28 mouse cellular contexts compared by ENCODE assay signal in the genomic region with DNA sequence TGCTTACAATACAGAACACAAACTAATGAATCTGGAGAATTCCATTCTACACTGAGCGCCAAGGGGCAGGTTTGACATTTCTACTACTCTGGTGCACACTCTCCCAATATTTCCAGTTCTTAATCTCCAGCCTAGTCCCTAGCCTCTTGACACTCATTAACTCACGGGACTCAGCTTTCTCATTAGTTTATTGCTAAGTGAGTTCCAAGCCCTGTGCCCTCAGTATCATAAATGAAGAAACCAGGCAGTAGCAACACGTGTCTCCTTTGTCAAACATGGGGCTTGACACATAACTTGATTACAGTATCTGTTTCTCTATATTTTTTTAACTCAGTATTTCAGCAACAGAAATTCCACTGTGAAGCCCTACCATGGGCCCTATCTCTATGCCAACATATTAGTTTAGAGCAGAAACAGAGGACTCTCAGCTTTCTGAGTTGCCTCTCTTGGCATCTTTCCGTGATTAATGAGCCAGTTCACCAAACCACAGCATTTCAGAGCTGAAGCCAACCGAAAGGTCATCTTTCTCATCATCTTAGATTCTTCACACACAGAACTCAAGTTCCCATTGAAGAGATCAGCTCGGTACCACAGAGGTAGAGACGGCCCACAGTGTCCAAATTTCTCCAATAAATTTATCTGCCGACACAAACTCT.
DNase-seq lines count a peak whose midpoint lies in the region; ATAC-seq and TF ChIP-seq lines count a peak whose summit lies in the region.
"Had no signal": no experiment of that assay in that cellular context is flagged by ENCODE, and none has a peak within 500 bp of the region (broad histone marks: within the 10 kb centered on the region; RNA-seq: fewer than 3 reads in every experiment).

No protein-coding gene starts in this region.

- H3K4me2 ChIP-seq in stomach, postnatal 0 days (replicated peaks; ENCODE audit: low read depth) = no peak overlapping the region
- H3K4me2 ChIP-seq: embryonic facial prominence, embryonic 13.5 days; hindbrain, embryonic 12.5 days; liver, embryonic 13.5 days; midbrain, embryonic 12.5 days; neural tube, embryonic 12.5 days had no signal

- H3K4me3 ChIP-seq in stomach, postnatal 0 days (ENCODE audit: low read depth, low read length) = no peak overlapping the region
- H3K4me3 ChIP-seq: embryonic facial prominence, embryonic 13.5 days; hindbrain, embryonic 12.5 days; layer of hippocampus, adult 2 months; liver, embryonic 13.5 days; megakaryocyte, embryonic 14.5 days; midbrain, embryonic 12.5 days; myocyte; neural tube, embryonic 12.5 days had no signal

- TF ChIP-seq EP300 in stomach, postnatal 0 days (optimal IDR thresholded peaks at IDR 0.05) = no peak

- TF ChIP-seq CTCF in stomach, postnatal 0 days (IDR thresholded peaks at IDR 0.05; ENCODE audit: low read depth) = no peak

- no peak overlapping the region for H3K27ac ChIP-seq in stomach, postnatal 0 days (replicated peaks)
- H3K27ac ChIP-seq: embryonic facial prominence, embryonic 13.5 days; hindbrain, embryonic 12.5 days; hindbrain, postnatal 0 days; kidney, postnatal 0 days; layer of hippocampus, adult 2 months; liver, embryonic 13.5 days; midbrain, embryonic 12.5 days; neural tube, embryonic 12.5 days had no signal

- WGBS in stomach, postnatal 0 days = 88% methylated on average over 8 of the region's 8 CpGs

- peak; percentile 51 for DNase-seq in heart, adult 11 months
- no peak for DNase-seq in heart, adult 8-10 months (ENCODE audit: low spot score)
- peak; percentile 46 to 60 for DNase-seq in kidney, adult 8-10 months
- DNase-seq in kidney, postnatal 10 days = no peak
- DNase-seq in 3T3-L1 (ENCODE audit: low read depth, low spot score) = peak; percentile 63
- peak; percentile 25 for DNase-seq in fibroblast of lung, adult 2 months (ENCODE audit: low read depth)
- DNase-seq in stomach, postnatal 0 days (ENCODE audit: low spot score) = no peak
- DNase-seq: adrenal gland, adult 2 months; cerebellum, adult 18-20 months; cerebellum, postnatal 10 days; heart, postnatal 36 days; left cerebral cortex, postnatal 4 days; liver, embryonic 13.5 days; lung, adult 18-20 months; lung, postnatal 4 days; thymus, postnatal 14 days had no signal

- no peak overlapping the region for H3K9ac ChIP-seq in stomach, postnatal 0 days (ENCODE audit: low read length)
- H3K9ac ChIP-seq: embryonic facial prominence, embryonic 13.5 days; hindbrain, embryonic 12.5 days; liver, embryonic 13.5 days; midbrain, embryonic 12.5 days; neural tube, embryonic 12.5 days had no signal

- H3K27me3 ChIP-seq in stomach, postnatal 0 days (ENCODE audit: control insufficient read depth, insufficient read depth, low read length) = no peaks in the 10 kb centered on the region
- H3K27me3 ChIP-seq: embryonic facial prominence, embryonic 13.5 days; hindbrain, embryonic 12.5 days; liver, embryonic 13.5 days; megakaryocyte, embryonic 14.5 days; midbrain, embryonic 12.5 days; neural tube, embryonic 12.5 days had no signal

- H3K4me1 ChIP-seq in stomach, postnatal 0 days (replicated peaks; ENCODE audit: control insufficient read depth, insufficient read depth) = no peaks in the 10 kb centered on the region
- H3K4me1 ChIP-seq: hindbrain, embryonic 12.5 days; liver, embryonic 13.5 days; megakaryocyte, embryonic 14.5 days; midbrain, embryonic 12.5 days; neural tube, embryonic 12.5 days had no signal

- no peaks in the 10 kb centered on the region for H3K36me3 ChIP-seq in stomach, postnatal 0 days (ENCODE audit: control insufficient read depth, insufficient read depth, low read length)
- H3K36me3 ChIP-seq: embryonic facial prominence, embryonic 13.5 days; G1E; hindbrain, embryonic 12.5 days; liver, embryonic 13.5 days; midbrain, embryonic 12.5 days; neural tube, embryonic 12.5 days had no signal

- no peak for ATAC-seq in stomach, postnatal 0 days (ENCODE audit: low FRiP score, low TSS enrichment)
- ATAC-seq: forebrain, embryonic 16.5 days; hindbrain, postnatal 0 days; lung, postnatal 0 days had no signal

- H3K9me3 ChIP-seq in stomach, postnatal 0 days (ENCODE audit: control insufficient read depth, low read length) = no peaks in the 10 kb centered on the region
- H3K9me3 ChIP-seq: embryonic facial prominence, embryonic 13.5 days; G1E; hindbrain, embryonic 12.5 days; liver, embryonic 13.5 days; midbrain, embryonic 12.5 days; neural tube, embryonic 12.5 days had no signal

Comparison
In these comparisons a context has a peak if more than half of its experiments do, and no peak if none do; other contexts are left out.
1. DNase-seq: peak in heart, adult 11 months (single experiment), kidney, adult 8-10 months (2 of 2), 3T3-L1 (single experiment) and fibroblast of lung, adult 2 months (single experiment); none in heart, adult 8-10 months (single experiment), kidney, postnatal 10 days (single experiment) and stomach, postnatal 0 days (single experiment).